Mouse (Mus musculus) limb, embryonic 12.5 days (tissue): ENCODE results near the gene Dtd1. TPM values are rescaled to one million over a fixed set of nuclear protein-coding genes. Genes with fewer than 3 reads are reported as not detected.
A peak's percentile ranks its signal among the peaks of the same experiment; 100 is the strongest.

ENCODE experiments used
- ATAC-seq: fragments of 200-750 bp; cut with Nextera tagmentation; 2 replicates; pipeline ENCODE4 v1.8.0; 2017; ENCODE audit warnings: low read depth, moderate TSS enrichment; ENCODE audit not compliant: insufficient number of reproducible peaks, insufficient read depth, low FRiP score, low TSS enrichment
- H3K27ac ChIP-seq: fragments of 300-500 bp; sonication (generic); 2 replicates; pipeline ENCODE4 v1.5.1; 2016; ENCODE audit warnings: mild to moderate bottlenecking, moderate library complexity
- H3K27me3 ChIP-seq: fragments of 300-500 bp; sonication (generic); 2 replicates; pipeline ENCODE4 v1.6.1; 2016; ENCODE audit warnings: mild to moderate bottlenecking, moderate library complexity
- H3K36me3 ChIP-seq: fragments of 300-500 bp; sonication (generic); 2 replicates; pipeline ENCODE4 v1.6.1; 2016; ENCODE audit warnings: mild to moderate bottlenecking, moderate library complexity
- H3K4me1 ChIP-seq: fragments of 300-500 bp; sonication (generic); replicated peaks from 2 replicates; pipeline ENCODE4 v1.6.1; 2016
- H3K4me2 ChIP-seq: fragments of 300-500 bp; sonication (generic); 2 replicates; pipeline ENCODE4 v1.6.1; 2016; ENCODE audit warnings: mild to moderate bottlenecking, moderate library complexity
- H3K4me3 ChIP-seq: fragments of 300-500 bp; sonication (generic); replicated peaks from 2 replicates; pipeline ENCODE4 v1.5.1; 2016; ENCODE audit warnings: mild to moderate bottlenecking
- H3K9ac ChIP-seq: fragments of 300-500 bp; sonication (generic); replicated peaks from 2 replicates; pipeline ENCODE4 v1.6.1; 2016; ENCODE audit warnings: mild to moderate bottlenecking, moderate library complexity
- H3K9me3 ChIP-seq: fragments of 300-500 bp; sonication (generic); 2 replicates; pipeline ENCODE4 v1.6.1; 2016; ENCODE audit warnings: mild to moderate bottlenecking, moderate library complexity
- WGBS: fragments of 180-500 bp; shearing (Covaris S2); methylation state at CpG from one replicate; pipeline ENCODE4 v1.1.7; 2016; 5-methylcytosine and 5-hydroxymethylcytosine counted together
- polyA plus RNA-seq: library from polyadenylated mRNA; unstranded; fragments of >200 nt; fragmentation: Nextera tagmentation; extraction: Ambion mirVana; gene quantifications from 2 replicates; pipeline ENCODE4 v1.2.1, GENCODE M21; 2016

Gene Dtd1
- polyA plus RNA-seq, 1 experiment from 2014 or later: 39.5 TPM

DNA sequence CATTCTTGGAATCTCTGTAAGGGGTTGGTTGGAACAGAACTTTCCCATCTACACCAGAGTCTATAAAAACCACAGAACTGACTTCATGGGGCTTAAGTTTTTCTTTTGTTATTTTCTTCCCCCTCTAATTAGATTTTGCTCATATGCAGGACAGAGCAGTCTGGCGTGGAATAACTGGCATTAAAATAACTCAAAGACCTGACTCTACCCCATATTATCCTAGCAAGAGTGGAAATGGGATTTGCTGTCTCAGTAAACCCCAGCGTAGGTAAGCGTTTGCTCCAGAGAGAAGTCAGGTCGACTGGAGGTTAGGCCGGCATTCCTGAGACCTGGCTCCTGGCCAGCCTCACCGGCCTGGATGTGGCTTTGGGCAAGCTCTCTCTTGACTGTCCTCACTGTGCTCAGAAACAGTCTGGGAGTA lies 140.9 kb downstream of the Dtd1 start:
- H3K36me3 ChIP-seq: no peaks in the 10 kb centered on the region
- peak overlapping the region; percentile 12; the same call in 1 of the 2 replicates for H3K27ac ChIP-seq

DNA sequence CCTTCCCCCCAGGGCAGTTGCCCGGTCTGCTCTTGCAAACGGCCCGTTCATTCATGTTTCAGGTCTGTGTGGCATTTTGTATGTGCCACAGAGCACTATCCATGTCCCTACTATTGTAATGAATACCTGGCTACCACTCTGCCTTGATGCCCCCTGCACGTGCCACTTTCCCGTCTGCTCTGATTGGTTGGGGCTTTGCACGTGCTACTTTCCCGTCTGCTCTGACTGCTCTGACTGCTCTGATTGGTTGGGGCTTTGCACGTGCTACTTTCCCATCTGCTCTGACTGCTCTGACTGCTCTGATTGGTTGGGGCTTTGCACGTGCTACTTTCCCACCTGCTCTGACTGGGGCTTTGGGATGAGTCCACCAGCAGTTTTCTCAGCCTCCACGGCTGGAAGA lies 142.3 kb downstream of the Dtd1 start:
- ATAC-seq: no peak
- no peak overlapping the region for H3K4me3 ChIP-seq
- no peaks in the 10 kb centered on the region for H3K36me3 ChIP-seq
- no peak overlapping the region for H3K4me2 ChIP-seq
- H3K27me3 ChIP-seq: no peaks in the 10 kb centered on the region
- H3K9ac ChIP-seq: no peak overlapping the region
- H3K27ac ChIP-seq: no peak overlapping the region
- WGBS: 75% methylated on average over 10 of the region's 10 CpGs
- no peaks in the 10 kb centered on the region for H3K9me3 ChIP-seq
- peaks cover 32% of the 10 kb centered on the region for H3K4me1 ChIP-seq

More for the DNA sequence above, 140.9 kb downstream of the Dtd1 start:
- Histone ChIP-seq H3K4me3 (no peak overlapping the region), H3K4me2 (no peak overlapping the region), H3K27me3 (no peaks in the 10 kb centered on the region), H3K9ac (no peak overlapping the region), H3K4me1 (peaks cover 32% of the 10 kb centered on the region), H3K9me3 (no peaks in the 10 kb centered on the region)
- whole genome bisulfite sequencing: 29% methylated on average over 6 of the region's 6 CpGs
- ATAC-seq: 0 out of 2 replicates have a peak, but pooled peaks have one; percentile 38

DNA sequence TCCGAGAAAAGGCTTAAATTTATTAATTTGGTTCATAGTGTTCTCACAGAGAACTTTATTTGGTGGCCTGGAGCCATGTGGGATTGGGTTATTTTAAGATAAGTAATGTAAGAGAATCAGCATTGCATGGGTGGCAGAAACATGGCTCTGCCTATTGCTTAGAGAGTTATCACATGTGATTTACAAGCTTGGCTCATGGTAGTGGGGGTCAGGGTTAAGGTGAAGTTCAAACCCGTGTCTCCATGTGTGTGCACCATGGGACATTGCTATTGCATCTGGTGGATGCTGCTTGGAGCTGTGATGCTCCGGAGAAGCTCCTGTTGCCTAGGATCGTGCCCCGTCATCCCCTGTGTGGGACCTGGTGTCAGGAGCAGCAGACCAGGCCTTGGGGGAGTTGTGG lies 143.6 kb downstream of the Dtd1 start:
- Histone ChIP-seq H3K4me1 (peaks cover 26% of the 10 kb centered on the region), H3K27me3 (no peaks in the 10 kb centered on the region), H3K36me3 (no peaks in the 10 kb centered on the region), H3K9me3 (no peaks in the 10 kb centered on the region), H3K4me3 (no peak overlapping the region), H3K4me2 (no peak overlapping the region), H3K27ac (no peak overlapping the region), H3K9ac (no peak overlapping the region)
- no peak for ATAC-seq
- WGBS: 83% methylated on average over 5 of the region's 5 CpGs

DNA sequence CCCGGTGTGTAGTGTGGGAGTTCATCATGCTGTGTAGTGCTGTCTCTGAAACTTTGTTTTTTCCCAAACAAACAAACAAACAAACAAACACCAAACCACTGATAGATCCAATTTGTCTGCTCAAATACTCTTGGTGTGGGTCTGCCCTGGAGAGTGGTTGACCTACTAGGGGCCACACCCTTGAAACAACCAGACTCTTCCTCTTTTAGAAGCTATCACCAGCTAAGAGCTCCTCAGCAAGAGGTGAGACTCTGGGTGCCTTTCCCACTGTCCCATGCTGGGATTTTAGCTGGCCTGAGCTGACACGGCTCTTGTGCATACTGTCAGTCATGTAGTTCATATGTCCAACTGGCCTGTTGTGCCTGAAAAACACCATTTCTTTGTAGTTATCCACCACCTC lies 145.6 kb downstream of the Dtd1 start:
- Histone ChIP-seq H3K4me3 (no peak overlapping the region), H3K4me1 (peaks cover 17% of the 10 kb centered on the region), H3K9ac (no peak overlapping the region), H3K27me3 (no peaks in the 10 kb centered on the region), H3K27ac (no peak overlapping the region), H3K4me2 (no peak overlapping the region), H3K36me3 (no peaks in the 10 kb centered on the region), H3K9me3 (no peaks in the 10 kb centered on the region)
- ATAC-seq: no peak
- 86% methylated on average over 2 of the region's 2 CpGs for WGBS

DNA sequence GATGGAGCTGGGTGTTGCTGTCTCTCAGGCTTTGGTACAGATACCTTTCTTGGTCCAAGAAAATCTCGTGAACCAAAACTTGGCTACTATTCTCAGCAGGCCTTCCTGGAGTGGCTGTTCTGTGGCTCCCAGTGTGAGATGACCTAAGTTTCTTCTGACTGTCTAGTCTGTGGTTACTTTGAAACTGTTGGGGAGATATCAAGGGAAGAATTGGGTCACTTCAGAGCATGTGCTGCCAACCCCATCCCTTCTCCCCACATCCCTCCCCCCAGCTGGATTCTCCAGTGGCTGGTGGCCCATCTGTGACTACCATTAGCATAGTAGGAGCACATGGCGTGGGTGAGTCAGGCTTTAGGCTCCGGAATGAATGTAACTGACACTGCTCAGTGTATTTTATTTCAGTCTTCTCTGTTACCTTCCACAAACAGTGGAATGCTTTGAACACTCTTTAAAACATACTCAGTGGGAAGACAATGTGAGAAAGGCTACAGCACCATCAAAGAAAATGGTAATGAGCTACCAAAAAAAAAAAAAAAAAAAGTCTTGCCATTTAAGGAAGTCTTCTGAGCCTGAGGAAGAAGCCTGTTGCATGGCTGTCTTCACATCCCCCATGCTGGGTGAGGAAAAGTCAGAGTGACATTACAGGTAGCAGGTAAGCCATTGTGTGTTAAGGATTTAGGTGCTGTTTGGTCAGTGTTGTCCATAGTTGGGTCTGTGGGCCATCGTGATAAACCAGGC lies 146.5 kb downstream of the Dtd1 start:
- no peak overlapping the region for H3K9ac ChIP-seq
- WGBS: 68% methylated on average over 4 of the region's 4 CpGs

DNA sequence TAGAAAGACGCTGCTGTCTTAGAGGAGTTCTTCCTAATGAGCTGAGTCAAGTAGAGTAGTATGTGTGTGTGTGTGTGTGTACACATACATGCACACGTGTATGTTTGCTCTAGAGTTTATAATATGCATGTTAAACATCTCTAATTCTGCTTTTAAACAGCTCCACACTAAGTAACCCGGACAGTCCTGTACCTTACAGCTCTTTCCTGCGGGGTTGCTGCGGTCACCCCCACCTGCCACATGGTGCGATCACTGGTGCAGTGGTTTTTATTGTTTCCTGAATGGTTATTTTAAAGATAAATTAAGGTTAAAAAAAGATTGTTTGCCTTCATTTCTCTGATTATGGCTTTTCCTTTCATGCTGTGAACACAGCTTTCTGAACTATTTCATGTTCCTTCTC lies 153.9 kb downstream of the Dtd1 start:
- no peak overlapping the region for H3K27ac ChIP-seq
- H3K9me3 ChIP-seq: no peaks in the 10 kb centered on the region
- no peaks in the 10 kb centered on the region for H3K27me3 ChIP-seq
- H3K36me3 ChIP-seq: no peaks in the 10 kb centered on the region
- H3K4me2 ChIP-seq: no peak overlapping the region
- no peak for ATAC-seq
- no peaks in the 10 kb centered on the region; the same call in 1 of the 2 replicates for H3K4me1 ChIP-seq
- H3K4me3 ChIP-seq: no peak overlapping the region
- 77% methylated on average over 6 of the region's 6 CpGs for WGBS
- H3K9ac ChIP-seq: no peak overlapping the region

More for the DNA sequence above, 146.5 kb downstream of the Dtd1 start:
- Histone ChIP-seq H3K9me3 (no peaks in the 10 kb centered on the region), H3K27ac (no peak overlapping the region), H3K36me3 (no peaks in the 10 kb centered on the region), H3K4me1 (peaks cover 7% of the 10 kb centered on the region), H3K27me3 (no peaks in the 10 kb centered on the region), H3K4me2 (no peak overlapping the region), H3K4me3 (no peak overlapping the region)
- no peak for ATAC-seq

DNA sequence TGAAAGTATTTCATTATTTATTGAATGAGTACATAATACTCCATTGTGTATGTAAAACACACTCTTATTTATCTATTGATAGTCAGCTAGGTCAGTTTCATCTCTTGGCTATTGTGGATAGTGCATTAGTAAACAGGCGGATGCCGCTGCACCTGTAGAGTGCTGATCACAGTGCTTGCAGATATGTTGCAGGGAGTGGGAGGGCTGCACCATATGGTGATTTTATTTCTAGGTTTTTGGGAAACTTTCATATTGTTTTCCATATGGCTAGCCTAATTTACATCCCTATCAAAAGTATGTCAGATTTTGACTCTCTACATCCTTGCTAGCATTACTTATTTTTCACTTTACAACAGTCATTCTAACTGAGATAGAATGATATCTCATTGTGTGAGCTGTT lies 155.3 kb downstream of the Dtd1 start:
- no peaks in the 10 kb centered on the region for H3K27me3 ChIP-seq
- no peaks in the 10 kb centered on the region for H3K9me3 ChIP-seq
- H3K27ac ChIP-seq: no peak overlapping the region
- H3K36me3 ChIP-seq: no peaks in the 10 kb centered on the region
- no peak overlapping the region for H3K4me3 ChIP-seq
- no peak for ATAC-seq
- 94% methylated on average over 2 of the region's 2 CpGs for WGBS
- H3K4me2 ChIP-seq: no peak overlapping the region
- H3K9ac ChIP-seq: no peak overlapping the region
- no peaks in the 10 kb centered on the region; the same call in 1 of the 2 replicates for H3K4me1 ChIP-seq

DNA sequence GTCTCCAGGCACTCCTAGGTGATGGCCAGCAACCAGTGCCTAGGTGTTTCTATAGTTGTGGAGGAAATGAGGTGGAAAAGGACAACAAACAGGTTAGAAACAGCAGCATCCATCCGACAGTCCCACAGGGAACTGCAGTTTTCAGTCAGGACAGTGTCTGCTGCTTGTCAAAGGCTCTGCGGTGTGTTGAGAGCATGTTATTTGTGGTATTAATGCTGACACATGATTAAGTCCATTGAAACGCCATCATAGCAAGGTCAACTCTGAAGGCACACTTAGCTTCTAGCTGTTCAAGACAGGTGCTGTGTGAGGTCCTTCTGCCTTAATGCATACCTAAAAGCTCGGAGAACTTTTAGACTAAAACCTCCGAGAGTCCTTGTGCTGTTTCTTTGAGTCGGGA lies 161.0 kb downstream of the Dtd1 start:
- H3K27ac ChIP-seq: no peak overlapping the region
- H3K9ac ChIP-seq: no peak overlapping the region

DNA sequence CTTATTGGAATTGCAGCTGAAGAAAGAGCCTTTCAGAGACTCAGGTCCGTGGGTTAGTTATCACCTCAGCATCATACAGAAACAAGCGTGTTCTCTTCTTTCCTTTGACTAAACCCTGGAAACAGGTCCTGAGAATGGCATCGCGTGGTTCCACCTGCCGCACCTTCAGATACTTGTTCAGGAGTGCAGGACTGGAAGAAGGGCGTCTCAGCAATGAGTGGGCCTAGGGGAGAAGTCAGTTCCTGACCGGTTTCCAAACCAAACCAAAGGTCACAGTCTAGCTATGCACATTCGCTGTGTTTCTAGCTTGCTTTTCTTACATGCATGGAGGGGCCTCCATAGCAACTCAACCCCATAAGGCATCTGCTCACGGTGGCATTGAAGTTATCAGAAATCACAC lies 164.0 kb downstream of the Dtd1 start:
- Histone ChIP-seq H3K4me2 (no peak overlapping the region), H3K27me3 (no peaks in the 10 kb centered on the region), H3K9me3 (peaks cover 8% of the 10 kb centered on the region; the same call in 1 of the 2 replicates), H3K9ac (no peak overlapping the region), H3K4me3 (no peak overlapping the region), H3K27ac (no peak overlapping the region), H3K36me3 (no peaks in the 10 kb centered on the region), H3K4me1 (no peaks in the 10 kb centered on the region)
- WGBS: 93% methylated on average over 9 of the region's 9 CpGs
- ATAC-seq: no peak

More for the DNA sequence above, 161.0 kb downstream of the Dtd1 start:
- Histone ChIP-seq H3K4me2 (no peak overlapping the region), H3K36me3 (no peaks in the 10 kb centered on the region), H3K27me3 (no peaks in the 10 kb centered on the region), H3K9me3 (no peaks in the 10 kb centered on the region), H3K4me1 (no peaks in the 10 kb centered on the region), H3K4me3 (no peak overlapping the region)
- ATAC-seq: no peak
- WGBS: 90% methylated on average over 6 of the region's 6 CpGs

DNA sequence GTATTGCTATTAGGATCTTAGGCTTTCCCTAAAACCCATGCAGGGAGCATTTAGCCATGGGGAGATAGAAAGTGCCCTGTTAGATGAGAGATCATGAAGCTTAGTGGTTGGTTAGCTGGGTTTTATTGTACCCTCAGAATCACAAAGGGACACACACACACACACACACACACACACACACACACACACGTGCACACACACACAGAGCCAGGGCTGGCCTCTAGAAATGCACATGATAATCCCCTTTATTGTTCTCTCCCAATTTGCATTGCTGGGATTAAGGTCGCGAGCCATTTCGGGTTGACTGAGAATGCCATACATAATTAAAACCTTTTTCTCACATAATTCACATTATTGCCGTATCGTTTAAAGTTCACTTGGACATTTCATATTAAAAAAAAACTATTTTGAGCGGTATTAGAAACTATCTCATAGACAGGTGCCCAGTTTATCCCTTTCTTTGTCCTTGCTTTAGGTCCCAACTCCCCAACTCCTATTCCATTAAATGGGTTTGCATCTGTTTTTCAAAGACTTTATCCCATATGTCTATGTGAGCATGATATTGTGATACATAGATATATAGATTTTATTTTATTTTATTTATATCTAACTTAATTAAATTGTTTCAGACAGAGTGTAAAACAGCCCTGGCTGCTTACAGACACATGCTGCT lies 164.6 kb downstream of the Dtd1 start:
- H3K4me2 ChIP-seq: no peak overlapping the region
- no peaks in the 10 kb centered on the region for H3K36me3 ChIP-seq
- H3K9ac ChIP-seq: no peak overlapping the region
- no peaks in the 10 kb centered on the region for H3K27me3 ChIP-seq
- peaks cover 8% of the 10 kb centered on the region; the same call in 1 of the 2 replicates for H3K9me3 ChIP-seq
- H3K4me1 ChIP-seq: no peaks in the 10 kb centered on the region
- 75% methylated on average over 7 of the region's 7 CpGs for WGBS
- H3K27ac ChIP-seq: no peak overlapping the region
- H3K4me3 ChIP-seq: no peak overlapping the region
- ATAC-seq: no peak

DNA sequence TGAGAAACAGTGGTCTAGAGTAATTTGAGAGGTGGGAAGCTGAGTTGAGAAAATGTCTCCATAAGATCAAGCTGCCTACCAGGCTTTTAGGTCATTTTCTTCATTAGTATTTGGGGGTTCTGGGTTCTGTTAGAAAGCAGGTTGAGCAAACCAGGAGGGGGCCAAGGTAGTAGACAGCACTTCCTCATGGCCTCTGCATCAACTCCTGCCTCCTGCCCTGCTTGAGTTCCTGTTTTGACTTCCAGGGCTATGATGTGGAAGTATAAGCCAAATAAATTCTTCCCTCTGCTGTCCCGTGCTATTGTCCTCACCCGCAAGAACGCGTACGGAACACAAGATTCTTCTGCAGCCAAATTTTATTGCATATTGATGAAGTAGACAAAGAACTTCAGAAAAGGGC lies 165.5 kb downstream of the Dtd1 start:
- H3K9me3 ChIP-seq: peaks cover 8% of the 10 kb centered on the region; the same call in 1 of the 2 replicates
- no peak overlapping the region for H3K9ac ChIP-seq
- H3K27me3 ChIP-seq: no peaks in the 10 kb centered on the region
- H3K4me2 ChIP-seq: no peak overlapping the region
- no peak overlapping the region for H3K27ac ChIP-seq
- no peaks in the 10 kb centered on the region for H3K4me1 ChIP-seq
- 97% methylated on average over 5 of the region's 5 CpGs for WGBS
- H3K4me3 ChIP-seq: no peak overlapping the region
- H3K36me3 ChIP-seq: no peaks in the 10 kb centered on the region
- ATAC-seq: no peak
